Mouse (Mus musculus): ENCODE measurements around the gene Slc30a1.

DNA sequence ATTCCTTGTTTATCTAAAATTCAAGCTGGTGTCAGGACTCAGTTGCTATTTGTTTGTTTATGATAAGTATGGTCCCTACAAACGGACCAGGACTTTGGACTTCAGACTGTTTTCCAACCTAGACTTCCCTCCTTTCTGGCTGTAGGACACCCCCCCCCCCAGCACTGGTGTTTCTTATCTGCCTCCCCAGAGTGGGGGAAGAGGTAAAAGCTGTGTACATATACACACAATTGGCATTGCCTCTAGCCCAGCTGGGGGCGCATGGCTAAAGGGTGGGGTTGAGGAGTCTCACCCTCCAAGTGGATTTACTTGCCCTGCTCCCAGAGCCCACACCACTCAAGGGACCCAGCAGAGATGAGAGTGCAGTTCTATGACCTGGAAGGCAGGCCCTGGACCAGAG is 40.3 kb downstream of the Slc30a1 start:
- no peak for TF ChIP-seq CTCF (IDR thresholded peaks at IDR 0.05; ENCODE audit: low read depth, low read length)
- no peak for TF ChIP-seq EP300 (IDR thresholded peaks at IDR 0.05; ENCODE audit: insufficient read depth, low read depth, low read length)
- TF ChIP-seq POLR2A (IDR thresholded peaks at IDR 0.05; ENCODE audit: insufficient read depth, low read length), result no peak

All from ES-Bruce4 (cell line).